13 mouse cellular contexts compared by ENCODE assay signal in genomic region chr17:80952305-80952704, GRCm38 (mm10). TPM values are rescaled to one million over a fixed set of nuclear protein-coding genes. Genes with fewer than 3 reads are reported as not detected.
DNase-seq lines count a peak whose midpoint lies in the region; ATAC-seq and TF ChIP-seq lines count a peak whose summit lies in the region.
"Had no signal": no experiment of that assay in that cellular context is flagged by ENCODE, and none has a peak within 500 bp of the region (broad histone marks: within the 10 kb centered on the region; RNA-seq: fewer than 3 reads in every experiment).

No protein-coding gene starts in this region.

- no peak for TF ChIP-seq CTCF in hindbrain, postnatal 0 days (IDR thresholded peaks at IDR 0.05; ENCODE audit: low read depth)
- TF ChIP-seq CTCF in stomach, postnatal 0 days (IDR thresholded peaks at IDR 0.05; ENCODE audit: low read depth): no peak

- no peaks in the 10 kb centered on the region for H3K9me3 ChIP-seq in midbrain, embryonic 13.5 days
- H3K9me3 ChIP-seq in midbrain, embryonic 16.5 days (replicated peaks; ENCODE audit: control insufficient read depth, low read length, poor library complexity, severe bottlenecking): no peaks in the 10 kb centered on the region
- H3K9me3 ChIP-seq in hindbrain, postnatal 0 days (ENCODE audit: low read length): no peaks in the 10 kb centered on the region
- H3K9me3 ChIP-seq in stomach, postnatal 0 days (ENCODE audit: control insufficient read depth, low read length): no peaks in the 10 kb centered on the region
- H3K9me3 ChIP-seq: liver, embryonic 13.5 days had no signal

- H3K27me3 ChIP-seq in midbrain, embryonic 13.5 days: no peaks in the 10 kb centered on the region
- H3K27me3 ChIP-seq in midbrain, embryonic 16.5 days (ENCODE audit: control insufficient read depth, insufficient read depth, low read depth, low read length): no peaks in the 10 kb centered on the region
- H3K27me3 ChIP-seq in hindbrain, postnatal 0 days (ENCODE audit: insufficient read depth, low read length): no peaks in the 10 kb centered on the region
- H3K27me3 ChIP-seq in stomach, postnatal 0 days (ENCODE audit: control insufficient read depth, insufficient read depth, low read length): no peaks in the 10 kb centered on the region
- H3K27me3 ChIP-seq: CH12.LX had no signal

- ATAC-seq in midbrain, embryonic 13.5 days: 0 out of 2 replicates have a peak, but pooled peaks have one; percentile 32
- no peak for ATAC-seq in midbrain, embryonic 16.5 days
- ATAC-seq in hindbrain, postnatal 0 days: peak; percentile 57
- ATAC-seq in stomach, postnatal 0 days (ENCODE audit: low FRiP score, low TSS enrichment): no peak
- ATAC-seq in activated CD4-positive, CD25-positive, alpha-beta regulatory T cell, adult 4 months: no peak
- ATAC-seq: intestine, postnatal 0 days had no signal

- no peaks in the 10 kb centered on the region for H3K36me3 ChIP-seq in midbrain, embryonic 13.5 days
- no peaks in the 10 kb centered on the region for H3K36me3 ChIP-seq in midbrain, embryonic 16.5 days (ENCODE audit: control insufficient read depth, insufficient read depth, low read length)
- no peaks in the 10 kb centered on the region for H3K36me3 ChIP-seq in hindbrain, postnatal 0 days (ENCODE audit: insufficient read depth, low read length)
- H3K36me3 ChIP-seq in stomach, postnatal 0 days (ENCODE audit: control insufficient read depth, insufficient read depth, low read length): no peaks in the 10 kb centered on the region
- H3K36me3 ChIP-seq: liver, embryonic 13.5 days had no signal

- no peak overlapping the region for H3K9ac ChIP-seq in midbrain, embryonic 13.5 days (replicated peaks)
- no peak overlapping the region for H3K9ac ChIP-seq in midbrain, embryonic 16.5 days (ENCODE audit: low read depth, low read length)
- H3K9ac ChIP-seq in hindbrain, postnatal 0 days (replicated peaks; ENCODE audit: low read length): no peak overlapping the region
- no peak overlapping the region for H3K9ac ChIP-seq in stomach, postnatal 0 days (ENCODE audit: low read length)
- H3K9ac ChIP-seq: liver, embryonic 13.5 days had no signal

- H3K4me1 ChIP-seq in midbrain, embryonic 13.5 days (replicated peaks): peaks cover 40% of the 10 kb centered on the region
- H3K4me1 ChIP-seq in midbrain, embryonic 16.5 days (ENCODE audit: control insufficient read depth, insufficient read depth, low read length): peaks cover 14% of the 10 kb centered on the region
- H3K4me1 ChIP-seq in hindbrain, postnatal 0 days (ENCODE audit: insufficient read depth, low read length): no peaks in the 10 kb centered on the region; the same call in none of the 2 replicates
- no peaks in the 10 kb centered on the region for H3K4me1 ChIP-seq in stomach, postnatal 0 days (replicated peaks; ENCODE audit: control insufficient read depth, insufficient read depth)
- H3K4me1 ChIP-seq: liver, embryonic 13.5 days had no signal

- H3K4me3 ChIP-seq in midbrain, embryonic 13.5 days (replicated peaks): no peak overlapping the region
- H3K4me3 ChIP-seq in midbrain, embryonic 16.5 days (ENCODE audit: low read depth, low read length): no peak overlapping the region
- no peak overlapping the region for H3K4me3 ChIP-seq in hindbrain, postnatal 0 days (ENCODE audit: low read length)
- no peak overlapping the region for H3K4me3 ChIP-seq in stomach, postnatal 0 days (ENCODE audit: low read depth, low read length)
- H3K4me3 ChIP-seq: liver, embryonic 13.5 days; myocyte had no signal

- DNase-seq in cerebellum, postnatal 10 days: peak; percentile 93 to 94
- DNase-seq in hindbrain, postnatal 0 days (ENCODE audit: low spot score): peak; percentile 74
- DNase-seq in retina, postnatal 7 days (ENCODE audit: low read depth, low spot score): peak; percentile 33
- DNase-seq in stomach, postnatal 0 days (ENCODE audit: low spot score): no peak
- DNase-seq: liver, embryonic 13.5 days; lung, postnatal 4 days; thymus, adult 2 months had no signal

- 49% methylated on average over 7 of the region's 7 CpGs for WGBS in midbrain, embryonic 13.5 days
- 45% methylated on average over 7 of the region's 7 CpGs for WGBS in midbrain, embryonic 16.5 days
- WGBS in hindbrain, postnatal 0 days: 38% methylated on average over 7 of the region's 7 CpGs
- 68% methylated on average over 7 of the region's 7 CpGs for WGBS in stomach, postnatal 0 days

- TF ChIP-seq EP300 in stomach, postnatal 0 days (optimal IDR thresholded peaks at IDR 0.05): no peak

- no peak overlapping the region for H3K4me2 ChIP-seq in midbrain, embryonic 13.5 days (replicated peaks)
- H3K4me2 ChIP-seq in midbrain, embryonic 16.5 days (ENCODE audit: low read length): no peak overlapping the region
- no peak overlapping the region for H3K4me2 ChIP-seq in hindbrain, postnatal 0 days (ENCODE audit: low read depth, low read length)
- H3K4me2 ChIP-seq in stomach, postnatal 0 days (replicated peaks; ENCODE audit: low read depth): no peak overlapping the region
- H3K4me2 ChIP-seq: liver, embryonic 13.5 days had no signal

- H3K27ac ChIP-seq in midbrain, embryonic 13.5 days: 0 out of 2 replicates have a peak overlapping the region, but pooled peaks have one; percentile 11
- H3K27ac ChIP-seq in midbrain, embryonic 16.5 days (ENCODE audit: low read length): no peak overlapping the region
- H3K27ac ChIP-seq in hindbrain, postnatal 0 days: no peak overlapping the region
- H3K27ac ChIP-seq in stomach, postnatal 0 days (replicated peaks): no peak overlapping the region
- H3K27ac ChIP-seq: liver, embryonic 13.5 days had no signal

RNA-seq across cellular contexts. Expression of gene Tmem178, which starts 7.9 kb away (rescaled TPM):
- 25.7 and 32.0 TPM in 2 replicates for polyA plus RNA-seq in midbrain, embryonic 13.5 days (2015; fragmentation: Nextera tagmentation; extraction: Ambion mirVana)
- polyA plus RNA-seq in midbrain, embryonic 16.5 days (2015; fragmentation: Nextera tagmentation; extraction: Ambion mirVana): 20.8 and 23.9 TPM in 2 replicates
- 48.8 and 49.9 TPM in 2 replicates for total RNA-seq in hindbrain, postnatal 0 days (2014; rRNA removed)
- polyA plus RNA-seq in hindbrain, postnatal 0 days (2015; fragmentation: Nextera tagmentation; extraction: Ambion mirVana): 36.9 and 37.4 TPM in 2 replicates
- 1.8 and 2.0 TPM in 2 replicates for polyA plus RNA-seq in stomach, postnatal 0 days (2015; fragmentation: Nextera tagmentation; extraction: Ambion mirVana)
- polyA plus RNA-seq in activated CD4-positive, CD25-positive, alpha-beta regulatory T cell, adult 4 months (2017; shearing (Covaris generic)): not detected
- total RNA-seq: CH12.LX had no signal
- polyA plus RNA-seq: myocyte had no signal

Comparison
In these comparisons a context has a peak if more than half of its experiments do, and no peak if none do; other contexts are left out.
1. ATAC-seq: peak in midbrain, embryonic 13.5 days (single experiment) and hindbrain, postnatal 0 days (single experiment); none in midbrain, embryonic 16.5 days (single experiment), stomach, postnatal 0 days (single experiment) and activated CD4-positive, CD25-positive, alpha-beta regulatory T cell, adult 4 months (single experiment).